Mouse (Mus musculus) cerebellum, postnatal 10 days (tissue): ENCODE measurements around the gene Uqcr11.

Source experiments
- DNase-seq, 2 experiments: peaks; one replicate each; pipeline ENCODE4 v3.0.0; 2021; ENCODE audit warnings: mixed read lengths in 2 of 2

Gene Uqcr11

GRCm38 (mm10) chr10:80430375-80430980, 23.8 kb upstream of the Uqcr11 start:
- DNase-seq = peak in 1 of 2 experiments; percentile 29

- no peak for DNase-seq
These were observed 23.2 kb upstream of the Uqcr11 start for GRCm38 (mm10) chr10:80429800-80430199.

GRCm38 (mm10) chr10:80425041-80425440, 18.4 kb upstream of the Uqcr11 start:
- DNase-seq = no peak

- DNase-seq = peak in 1 of 2 experiments; percentile 43
These were observed 16.9 kb upstream of the Uqcr11 start for GRCm38 (mm10) chr10:80423562-80423961.

- DNase-seq = no peak
These were observed 15.2 kb upstream of the Uqcr11 start for GRCm38 (mm10) chr10:80421651-80422472.

- DNase-seq = no peak
These were observed 14.6 kb upstream of the Uqcr11 start for GRCm38 (mm10) chr10:80421208-80421607.

- DNase-seq = no peak
These were observed 14.1 kb upstream of the Uqcr11 start for GRCm38 (mm10) chr10:80420729-80421128.

- DNase-seq = peak; percentile 62
These were observed 12.8 kb upstream of the Uqcr11 start for GRCm38 (mm10) chr10:80419419-80419818.

- peak; percentile 95 for DNase-seq
These were observed 11.7 kb upstream of the Uqcr11 start for GRCm38 (mm10) chr10:80418311-80418710.

GRCm38 (mm10) chr10:80417841-80418240, 11.2 kb upstream of the Uqcr11 start:
- peak; percentile 81 to 84 for DNase-seq

GRCm38 (mm10) chr10:80417371-80417770, 10.7 kb upstream of the Uqcr11 start:
- peak; percentile 61 to 64 for DNase-seq

- DNase-seq = peak; percentile 77 to 86
These were observed 8.9 kb upstream of the Uqcr11 start for GRCm38 (mm10) chr10:80415566-80415965.

- DNase-seq = peak; percentile 94 to 97
These were observed 6.3 kb upstream of the Uqcr11 start for GRCm38 (mm10) chr10:80412656-80413541.

GRCm38 (mm10) chr10:80407924-80408323, 1.3 kb upstream of the Uqcr11 start:
- DNase-seq = no peak

- DNase-seq = peak in 1 of 2 experiments; percentile 54
These were observed 1.0 kb downstream of the Uqcr11 start for GRCm38 (mm10) chr10:80405481-80406173.

GRCm38 (mm10) chr10:80403044-80403692, 3.5 kb downstream of the Uqcr11 start:
- DNase-seq = peak; percentile 53 to 64

- DNase-seq = no peak
These were observed 5.9 kb downstream of the Uqcr11 start for GRCm38 (mm10) chr10:80400704-80401161.

GRCm38 (mm10) chr10:80399973-80400703, 6.5 kb downstream of the Uqcr11 start:
- no peak for DNase-seq

- peak; percentile 100 for DNase-seq
These were observed 7.2 kb downstream of the Uqcr11 start, which contains the start of gene Mbd3 for GRCm38 (mm10) chr10:80399191-80399972. TSS of gene Mbd3 (minus strand) at chr10:80399550.

GRCm38 (mm10) chr10:80398719-80399190, 7.9 kb downstream of the Uqcr11 start:
- peak; percentile 99 for DNase-seq
